Mouse (Mus musculus): ENCODE data around the gene Zfp541. TPM values are rescaled to one million over a fixed set of nuclear protein-coding genes. Genes with fewer than 3 reads are reported as not detected.
A peak's percentile ranks its signal among the peaks of the same experiment; 100 is the strongest.

Gene Zfp541
- polyA plus RNA-seq, 1 experiment, result not detected

DNA sequence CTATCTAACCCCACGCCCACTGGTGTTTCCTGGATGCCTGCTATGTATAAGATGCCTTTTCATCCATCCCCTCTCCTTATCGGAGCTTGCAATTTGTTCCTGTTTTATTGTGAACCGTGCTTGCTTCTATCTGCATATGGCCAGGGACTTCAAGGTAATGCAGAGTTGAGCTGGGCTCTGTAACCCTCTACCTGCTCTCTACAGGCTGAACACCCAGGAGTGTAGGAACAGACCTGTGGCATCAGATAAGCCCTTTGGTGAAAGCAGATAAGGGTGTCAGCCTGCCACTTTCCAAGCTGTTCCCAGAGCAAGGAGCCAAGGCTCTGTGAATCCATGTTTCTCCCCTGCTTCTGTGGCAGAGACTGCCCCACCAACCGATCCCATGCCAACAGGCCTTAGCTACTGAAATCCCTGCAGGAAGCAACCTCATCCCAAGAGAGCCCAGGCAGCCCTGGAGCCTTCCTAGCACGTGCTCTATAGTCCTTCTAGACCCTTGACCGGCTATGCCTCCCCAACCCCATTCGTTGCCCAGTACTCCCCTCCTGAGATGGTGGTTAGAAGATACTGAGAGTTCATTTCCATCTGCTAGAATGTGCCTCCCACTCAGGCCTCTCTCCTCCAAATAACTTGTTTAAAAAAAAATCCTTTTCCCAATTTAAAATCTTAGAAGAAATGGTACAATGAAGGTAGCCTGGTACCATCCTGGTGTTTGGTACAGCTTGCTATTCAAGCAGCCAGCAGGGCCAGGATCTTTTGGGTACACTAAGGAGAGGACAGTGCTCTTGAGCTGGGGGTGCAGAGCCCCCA lies 49.9 kb downstream of the Zfp541 start:
- no peak for DNase-seq (ENCODE audit: low read depth, low spot score)
- WGBS, result 90% methylated on average over 7 of the region's 7 CpGs

DNA sequence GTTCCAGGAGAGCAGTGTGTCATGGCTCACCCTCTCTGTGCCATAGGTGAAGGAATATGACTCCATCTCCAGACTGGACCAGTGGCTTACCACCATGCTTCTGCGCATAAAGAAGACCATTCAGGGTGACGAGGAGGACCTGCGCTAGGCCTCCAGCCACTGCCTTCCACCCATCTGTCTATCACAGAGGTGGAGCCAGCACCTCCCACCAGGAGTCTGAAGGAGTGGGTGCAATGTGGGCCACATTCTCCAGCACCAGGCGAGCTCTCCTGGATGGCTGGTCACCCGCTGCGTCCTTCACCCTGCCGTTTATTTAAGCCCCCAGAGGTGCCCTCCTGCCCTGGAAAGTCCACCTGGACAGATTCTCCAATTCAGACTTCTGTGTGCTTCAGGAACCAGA lies 54.8 kb downstream of the Zfp541 start:
- 97% methylated on average over 7 of the region's 7 CpGs for WGBS

DNA sequence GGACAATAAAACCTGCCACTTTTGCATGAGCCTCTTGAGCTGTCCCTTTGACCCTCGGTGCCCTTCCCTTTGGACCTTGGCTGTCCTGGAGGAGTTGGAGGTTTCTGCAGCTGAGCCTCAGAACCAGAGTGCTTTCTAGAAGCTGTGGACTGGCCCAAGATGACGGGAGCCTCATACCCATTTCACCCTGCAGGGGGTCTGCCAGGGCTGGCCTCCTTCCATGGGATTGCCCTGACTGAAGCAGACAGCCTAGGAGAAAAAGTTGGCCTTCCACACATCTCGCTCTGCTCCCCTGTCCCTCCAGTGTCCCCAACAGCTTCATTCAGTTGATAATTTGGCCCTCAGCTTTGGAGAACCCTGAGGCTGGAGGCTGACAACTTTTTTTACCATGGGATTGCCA lies 55.5 kb downstream of the Zfp541 start:
- no peak for DNase-seq (ENCODE audit: low read depth, low spot score)
- WGBS, result 92% methylated on average over 3 of the region's 3 CpGs

More for the DNA sequence above, 54.8 kb downstream of the Zfp541 start:
- no peak for DNase-seq (ENCODE audit: low read depth, low spot score)

DNA sequence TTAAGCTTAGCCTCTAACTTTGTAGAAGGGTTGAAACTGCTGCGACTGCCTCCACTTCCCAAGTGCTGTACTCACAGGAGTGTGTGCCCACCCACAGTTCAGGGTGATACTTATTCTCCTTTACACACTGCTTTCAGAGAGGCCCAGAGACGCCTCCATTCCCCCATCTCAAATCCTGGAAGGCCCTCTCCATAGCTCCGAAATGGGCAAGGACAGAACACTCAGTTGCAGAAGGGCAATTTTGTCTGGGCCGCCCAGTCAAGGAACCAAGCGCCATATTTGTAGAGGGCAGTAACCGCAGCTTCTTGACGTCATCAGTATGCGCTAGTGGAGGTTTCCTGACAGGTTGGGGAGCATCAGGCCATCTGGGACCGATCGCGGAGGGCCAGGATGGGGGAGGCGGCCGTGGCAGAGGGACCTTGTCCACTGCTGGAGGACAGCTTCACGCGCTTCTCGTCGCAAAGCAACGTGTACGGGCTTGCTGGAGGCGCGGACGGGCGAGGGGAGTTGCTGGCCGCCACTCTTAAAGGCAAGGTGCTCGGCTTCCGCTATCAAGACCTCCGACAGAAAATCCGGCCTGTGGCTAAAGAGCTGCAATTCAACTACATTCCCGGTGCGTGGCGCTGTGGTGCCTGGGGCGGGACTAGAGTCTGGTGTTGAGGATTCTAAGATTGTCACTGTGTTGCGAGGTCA lies 58.1 kb downstream of the Zfp541 start, which contains the start of gene Kptn:
TSS of gene Kptn (plus strand) at position 327 of the 693 bp plus-strand sequence.
- peak; percentile 85 for DNase-seq (ENCODE audit: low read depth, low spot score)
- WGBS, result 2% methylated on average over 33 of the region's 33 CpGs

DNA sequence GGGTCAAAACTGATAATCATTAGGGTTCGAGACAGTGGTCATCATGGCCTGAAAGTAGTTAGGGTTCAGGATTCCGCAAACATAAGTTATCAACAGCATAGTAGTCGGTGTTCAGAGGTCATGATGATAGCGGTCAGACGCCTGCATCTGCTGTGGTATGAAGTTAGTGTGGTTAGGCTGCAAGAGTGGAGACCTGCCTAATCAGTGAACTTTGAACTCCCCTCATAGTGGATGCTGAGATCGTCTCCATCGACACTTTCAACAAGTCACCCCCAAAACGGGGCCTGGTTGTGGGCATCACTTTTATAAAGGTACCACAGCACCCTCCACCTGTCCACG lies 58.6 kb downstream of the Zfp541 start:
- WGBS, result 35% methylated on average over 9 of the region's 9 CpGs
- DNase-seq (ENCODE audit: low read depth, low spot score), result no peak

DNA sequence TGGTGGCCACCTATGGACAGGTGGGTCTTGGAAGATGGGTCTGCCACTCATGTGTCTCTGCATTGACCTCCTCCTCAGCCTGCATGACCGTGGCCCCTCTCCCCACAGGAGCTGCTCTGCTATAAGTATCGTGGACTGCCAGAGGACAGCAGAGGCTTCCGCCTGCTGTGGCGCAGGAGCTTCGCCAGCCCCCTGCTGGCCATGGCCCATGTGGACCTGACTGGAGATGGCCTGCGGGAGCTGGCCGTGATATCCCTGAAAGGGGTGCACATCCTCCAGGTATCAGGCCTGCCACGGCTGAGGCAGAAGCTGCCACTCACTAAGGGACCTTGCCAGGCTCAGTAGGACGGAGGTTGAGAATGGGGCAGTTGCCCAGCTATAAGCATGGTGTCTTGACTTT lies 64.2 kb downstream of the Zfp541 start:
- no peak for DNase-seq (ENCODE audit: low read depth, low spot score)
- WGBS, result 83% methylated on average over 9 of the region's 9 CpGs

DNA sequence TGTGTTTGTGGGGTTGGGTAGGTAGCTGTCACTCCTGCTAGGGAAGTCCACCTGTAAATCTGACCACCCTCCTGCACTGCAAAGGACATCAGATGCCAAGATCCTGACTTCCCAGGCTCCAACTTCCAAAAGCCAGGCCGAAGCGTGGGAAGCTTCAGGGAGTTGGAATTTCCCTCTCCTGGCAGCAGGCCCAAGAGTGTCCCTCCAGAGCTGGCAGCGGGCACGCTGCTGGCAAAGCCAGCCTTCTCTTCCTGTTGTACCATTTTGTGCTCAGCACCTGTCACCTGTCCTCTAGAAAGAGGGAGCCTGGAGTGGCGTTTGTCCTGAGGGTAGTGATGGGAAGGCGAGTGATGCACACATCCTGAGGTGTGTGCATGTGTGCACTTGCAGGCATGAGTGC lies 66.7 kb downstream of the Zfp541 start:
- 59% methylated on average over 6 of the region's 6 CpGs for WGBS

DNA sequence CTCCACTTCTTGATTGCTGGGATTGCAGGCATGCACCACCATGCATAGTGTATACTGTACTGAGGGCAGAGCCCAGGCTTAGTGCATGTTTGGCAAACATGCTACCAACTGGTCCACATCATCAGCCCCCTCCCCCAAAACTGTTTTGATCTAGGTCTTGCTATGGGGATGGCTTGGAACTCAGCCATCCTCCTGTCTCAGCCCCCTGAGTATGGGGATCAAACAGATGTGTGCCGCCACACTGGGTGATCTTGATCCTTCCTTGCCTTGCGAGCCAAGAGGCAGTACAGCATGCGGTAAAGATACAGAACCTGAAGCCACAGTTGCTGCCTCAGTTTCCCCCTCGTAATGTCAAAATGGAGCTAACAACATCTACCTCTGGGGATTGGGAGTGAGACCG lies 67.3 kb downstream of the Zfp541 start:
- no peak for DNase-seq (ENCODE audit: low read depth, low spot score)
- 67% methylated on average over 5 of the region's 5 CpGs for WGBS

More for the DNA sequence above, 66.7 kb downstream of the Zfp541 start:
- no peak for DNase-seq (ENCODE audit: low read depth, low spot score)

DNA sequence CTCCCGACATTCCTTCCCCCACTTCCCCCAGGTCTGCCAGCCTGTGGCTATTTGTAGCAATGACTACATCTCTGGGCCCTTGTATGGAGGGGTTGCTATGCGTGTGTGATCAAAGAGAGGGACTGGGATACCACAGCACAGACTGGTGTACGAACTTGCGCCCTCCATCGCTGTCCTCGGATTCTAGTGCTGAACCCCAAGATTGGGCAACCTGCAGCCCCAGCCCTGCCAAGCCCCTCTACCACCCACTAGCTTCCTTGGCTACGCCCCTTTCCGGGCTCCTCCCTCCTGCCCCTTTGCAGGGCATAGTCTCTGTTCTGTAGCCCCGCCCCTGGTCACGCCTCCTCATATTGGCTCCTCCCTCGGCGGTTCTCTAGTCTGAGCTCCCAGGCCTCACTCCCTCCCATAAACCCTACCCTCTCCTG lies 67.8 kb downstream of the Zfp541 start, which contains the start of gene Slc8a2:
TSS of gene Slc8a2 (plus strand) at position 406 of the 425 bp plus-strand sequence.
- WGBS, result 6% methylated on average over 12 of the region's 12 CpGs
- DNase-seq (ENCODE audit: low read depth, low spot score), result no peak

DNA sequence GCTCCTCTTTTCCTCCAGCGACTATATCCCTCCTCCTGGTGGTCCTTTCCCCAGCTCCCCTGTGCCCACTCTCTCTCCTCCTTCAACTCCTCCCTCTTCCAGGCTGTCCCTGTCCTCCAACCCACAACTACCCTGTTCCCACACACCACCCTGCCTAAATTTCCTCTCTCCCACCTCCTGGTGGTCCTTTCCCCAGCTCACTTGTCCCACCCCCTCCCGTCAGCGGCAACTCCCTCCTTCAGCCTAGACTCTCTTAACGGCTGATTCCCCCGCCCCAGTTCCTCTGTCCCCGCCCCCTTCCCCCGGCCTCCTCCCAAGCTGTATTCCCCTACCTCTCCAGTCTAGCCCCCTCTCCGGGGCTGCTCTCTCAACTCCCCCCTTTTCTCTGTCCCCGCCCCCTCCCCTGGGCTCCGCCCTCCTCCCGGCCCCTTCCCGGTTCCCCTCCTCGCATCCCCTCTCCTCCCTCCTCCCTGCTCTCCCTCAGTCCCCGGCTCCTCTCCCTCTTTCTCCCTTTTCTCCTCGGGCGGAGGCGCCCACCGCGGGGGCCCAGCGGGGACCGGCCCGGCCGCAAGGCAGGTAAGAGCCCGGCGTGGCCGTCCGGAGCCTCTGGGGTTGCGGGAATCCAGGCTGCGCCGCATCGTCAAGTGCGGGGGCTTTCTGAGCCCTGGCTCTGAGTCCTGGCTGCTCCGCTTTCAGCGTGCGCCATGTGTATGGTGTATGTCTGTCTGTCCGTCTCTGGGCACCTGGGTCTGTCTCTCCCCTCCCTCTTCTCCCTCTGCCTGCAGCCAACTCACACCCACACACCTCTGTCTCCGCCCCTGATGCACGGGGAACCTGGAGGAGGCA lies 68.5 kb downstream of the Zfp541 start:
- DNase-seq (ENCODE audit: low read depth, low spot score), result no peak
- 3% methylated on average over 36 of the region's 38 CpGs for WGBS

DNA sequence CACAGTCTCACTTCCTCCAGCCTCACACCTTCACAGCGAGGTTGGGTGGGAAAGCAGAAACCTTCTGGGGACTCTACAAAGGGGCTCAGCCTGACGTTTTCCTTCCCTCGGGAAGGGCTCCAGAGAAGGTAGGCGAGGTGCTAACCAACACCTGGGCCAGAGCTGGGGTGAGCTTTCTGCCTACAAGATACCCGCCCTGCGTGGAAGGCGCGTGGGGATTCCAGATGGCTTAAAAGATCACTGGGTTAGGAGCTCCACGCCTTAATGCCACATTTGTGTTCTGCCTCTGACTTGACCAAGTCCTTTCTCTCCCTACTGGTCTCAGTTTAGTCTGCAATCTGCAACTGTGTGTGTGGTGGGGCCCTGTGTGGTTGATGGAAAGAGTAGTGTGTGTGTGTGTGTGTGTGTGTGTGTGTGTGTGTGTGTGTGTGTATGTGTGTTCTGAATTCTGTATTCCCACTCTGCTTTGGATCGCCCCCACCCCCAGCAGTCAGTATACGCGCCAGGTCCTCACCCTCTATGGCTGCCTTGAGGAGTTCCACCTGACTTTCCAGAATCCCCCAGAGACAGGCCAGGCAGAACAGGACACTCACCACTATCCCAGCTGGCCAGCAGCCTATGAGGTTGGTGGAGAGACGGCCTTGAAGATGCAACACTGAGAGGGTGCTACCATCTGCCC lies 69.5 kb downstream of the Zfp541 start:
- WGBS, result 26% methylated on average over 13 of the region's 13 CpGs
- no peak for DNase-seq (ENCODE audit: low read depth, low spot score)

DNA sequence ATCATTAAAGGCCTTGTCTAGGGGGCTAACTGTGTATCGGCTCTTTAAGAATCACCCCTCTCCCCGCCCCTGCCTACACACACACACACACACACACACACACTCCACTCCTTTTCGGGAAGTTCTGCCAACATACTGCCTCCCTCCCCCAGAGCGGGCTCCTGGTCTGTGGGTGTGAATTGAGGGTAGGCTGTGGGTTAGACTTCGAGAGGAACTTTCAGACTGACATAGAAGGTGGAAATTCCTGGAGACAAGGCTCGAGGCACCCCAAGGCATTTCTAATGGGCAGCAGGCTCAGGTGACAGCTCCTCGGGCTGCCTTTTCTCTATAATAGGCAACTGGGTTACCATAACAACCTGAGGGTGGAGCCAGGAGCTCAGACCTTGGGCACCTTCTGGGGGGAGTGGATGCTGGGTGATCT lies 70.6 kb downstream of the Zfp541 start:
- WGBS, result 5% methylated on average over 7 of the region's 7 CpGs

DNA sequence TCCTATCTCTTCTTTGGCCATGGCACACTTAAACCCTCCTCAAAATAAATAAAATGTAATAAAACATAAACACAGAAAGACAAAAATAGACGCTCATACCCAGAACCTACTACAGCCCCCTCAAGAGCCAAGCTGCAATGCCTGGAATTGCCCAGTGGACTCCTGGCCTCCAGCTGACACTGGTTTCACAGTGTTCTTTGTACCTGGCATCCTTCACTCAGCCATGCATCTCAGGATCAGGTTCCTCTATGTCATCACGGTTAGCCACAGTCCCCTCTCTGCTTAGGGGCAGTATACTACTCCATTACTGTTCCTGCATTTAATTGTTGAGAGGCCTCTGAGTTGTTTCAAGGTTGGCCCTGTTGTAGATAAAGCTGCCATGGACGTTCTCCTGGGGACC lies 71.3 kb downstream of the Zfp541 start:
- DNase-seq (ENCODE audit: low read depth, low spot score), result no peak
- 42% methylated on average over 3 of the region's 3 CpGs for WGBS

More for the DNA sequence above, 70.6 kb downstream of the Zfp541 start:
- DNase-seq (ENCODE audit: low read depth, low spot score), result no peak

DNA sequence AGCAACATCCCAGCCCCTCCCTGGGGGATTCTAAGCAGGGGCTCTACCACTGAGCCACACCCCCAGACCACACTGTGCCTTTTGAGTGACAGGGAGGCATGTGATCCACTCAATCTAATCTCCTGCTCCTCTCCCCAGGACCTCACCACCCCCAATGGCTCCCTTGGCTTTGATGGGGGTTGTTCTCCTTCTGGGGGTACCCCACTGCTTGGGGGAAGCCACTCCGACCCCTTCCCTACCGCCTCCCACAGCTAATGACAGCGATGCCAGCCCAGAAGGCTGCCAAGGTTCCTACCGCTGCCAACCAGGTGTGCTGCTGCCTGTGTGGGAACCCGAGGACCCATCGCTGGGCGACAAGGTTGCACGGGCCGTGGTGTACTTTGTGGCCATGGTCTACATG lies 72.1 kb downstream of the Zfp541 start:
- no peak for DNase-seq (ENCODE audit: low read depth, low spot score)
- 90% methylated on average over 9 of the region's 9 CpGs for WGBS

DNA sequence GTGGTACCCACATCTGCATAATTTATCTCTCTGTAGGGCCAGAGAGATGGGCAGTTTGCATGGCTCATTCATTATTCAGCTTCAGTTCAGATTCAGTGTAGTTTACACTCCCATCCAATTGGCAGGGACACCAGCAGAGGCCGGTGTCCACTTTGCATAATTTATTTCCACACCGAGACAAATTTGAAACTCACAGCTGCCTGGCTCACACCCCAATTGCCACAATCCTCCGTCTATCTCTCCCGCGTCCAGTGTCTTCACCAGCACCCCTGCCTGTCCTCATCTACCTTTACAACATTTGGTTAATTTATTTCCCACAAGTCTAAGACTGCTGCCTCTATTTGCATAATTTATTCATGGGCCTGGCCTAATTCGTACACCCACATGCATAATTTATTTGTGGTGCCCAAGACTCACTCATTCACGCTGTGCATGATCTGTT lies 73.4 kb downstream of the Zfp541 start:
- DNase-seq (ENCODE audit: low read depth, low spot score), result no peak
- 59% methylated on average over 7 of the region's 7 CpGs for WGBS

Other genes with a start within 250 kb of the Zfp541 start
- gene Obox6, start 222.1 kb upstream of the Zfp541 start, polyA plus RNA-seq (2012; rRNA removed), result not detected in 2 replicates
- not detected in 2 replicates for gene Crx, start 181.8 kb upstream of the Zfp541 start, polyA plus RNA-seq (2012; rRNA removed)
- not detected in 2 replicates for gene Crxos, start 179.2 kb upstream of the Zfp541 start, polyA plus RNA-seq (2012; rRNA removed)
- gene Selenow, start 139.4 kb upstream of the Zfp541 start, polyA plus RNA-seq (2012; rRNA removed), result 228 and 286 TPM in 2 replicates
- 80.5 and 94.6 TPM in 2 replicates for gene Nop53, start 115.7 kb upstream of the Zfp541 start, polyA plus RNA-seq (2012; rRNA removed)
- gene Ehd2, start 94.2 kb upstream of the Zfp541 start, polyA plus RNA-seq (2012; rRNA removed), result 19.7 and 23.4 TPM in 2 replicates
- gene Bicra, start 13.9 kb upstream of the Zfp541 start, polyA plus RNA-seq (2012; rRNA removed), result 8.1 and 9.5 TPM in 2 replicates
- 139 and 170 TPM in 2 replicates for gene Napa, start 36.6 kb downstream of the Zfp541 start, polyA plus RNA-seq (2012; rRNA removed)
- 21.4 and 25.2 TPM in 2 replicates for gene Kptn, start 58.1 kb downstream of the Zfp541 start, polyA plus RNA-seq (2012; rRNA removed)
- gene Slc8a2, start 68.0 kb downstream of the Zfp541 start, polyA plus RNA-seq (2012; rRNA removed), result 1.1 and 1.3 TPM in 2 replicates
- 13.0 and 13.6 TPM in 2 replicates for gene Meis3, start 113.3 kb downstream of the Zfp541 start, polyA plus RNA-seq (2012; rRNA removed)
- gene Dhx34, start 160.2 kb downstream of the Zfp541 start, polyA plus RNA-seq (2012; rRNA removed), result 16.1 and 16.5 TPM in 2 replicates
- gene C5ar2, start 182.3 kb downstream of the Zfp541 start, polyA plus RNA-seq (2012; rRNA removed), result 0.30 and 0.85 TPM in 2 replicates
- 8.8 and 10.1 TPM in 2 replicates for gene C5ar1, start 197.7 kb downstream of the Zfp541 start, polyA plus RNA-seq (2012; rRNA removed)
- gene Inafm1, start 211.8 kb downstream of the Zfp541 start, polyA plus RNA-seq (2012; rRNA removed), result 21.6 and 27.9 TPM in 2 replicates
- gene Ccdc9, start 225.0 kb downstream of the Zfp541 start, polyA plus RNA-seq (2012; rRNA removed), result 22.7 and 37.9 TPM in 2 replicates
- 3.7 and 4.8 TPM in 2 replicates for gene Bbc3, start 246.6 kb downstream of the Zfp541 start, polyA plus RNA-seq (2012; rRNA removed)